Mouse (Mus musculus) kidney, postnatal 25 days (tissue): ENCODE results near the gene Ube2r2.

ENCODE experiments used
- DNase-seq, 2 experiments: peaks; one replicate each; pipeline ENCODE4 v3.0.0; 2021; ENCODE audit warnings: mixed read lengths in 2 of 2

Gene Ube2r2

DNA sequence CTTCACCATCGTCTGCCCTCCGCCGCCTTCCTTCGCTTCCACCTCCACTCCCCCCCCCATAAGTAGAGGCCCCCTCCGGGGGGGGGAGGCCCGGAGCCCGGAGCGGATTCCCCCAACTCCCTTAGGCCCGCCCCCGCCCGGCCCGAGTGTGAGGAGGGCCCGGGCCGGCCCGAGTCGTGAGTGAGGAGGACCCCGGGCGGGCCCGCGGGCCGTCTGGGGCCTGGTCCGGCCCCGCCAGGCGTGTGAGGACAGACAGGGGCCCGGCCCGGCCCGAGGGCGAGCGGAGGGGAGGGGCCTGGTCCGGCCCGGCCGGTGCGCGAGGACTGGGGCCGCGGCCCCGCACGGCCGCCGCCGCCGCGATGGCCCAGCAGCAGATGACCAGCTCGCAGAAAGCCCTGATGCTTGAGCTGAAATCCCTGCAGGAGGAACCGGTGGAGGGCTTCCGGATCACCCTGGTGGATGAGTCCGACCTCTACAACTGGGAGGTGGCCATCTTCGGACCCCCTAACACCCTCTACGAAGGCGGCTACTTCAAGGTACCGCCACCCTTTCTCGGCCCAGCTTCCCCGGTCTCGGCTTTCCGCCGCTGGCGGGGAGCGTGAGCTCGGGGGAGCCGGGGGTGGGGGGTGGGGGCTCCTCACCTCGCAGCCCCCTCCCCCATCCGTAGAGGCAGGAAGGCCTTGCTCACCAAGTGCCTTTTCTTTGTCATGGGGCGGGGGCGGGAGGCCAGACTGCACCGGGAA is at the start of gene Ube2r2:
Gene Ube2r2 (plus strand): TSS at position 33 of the 743 bp plus-strand sequence.
- peak; percentile 55 to 87 for DNase-seq

DNA sequence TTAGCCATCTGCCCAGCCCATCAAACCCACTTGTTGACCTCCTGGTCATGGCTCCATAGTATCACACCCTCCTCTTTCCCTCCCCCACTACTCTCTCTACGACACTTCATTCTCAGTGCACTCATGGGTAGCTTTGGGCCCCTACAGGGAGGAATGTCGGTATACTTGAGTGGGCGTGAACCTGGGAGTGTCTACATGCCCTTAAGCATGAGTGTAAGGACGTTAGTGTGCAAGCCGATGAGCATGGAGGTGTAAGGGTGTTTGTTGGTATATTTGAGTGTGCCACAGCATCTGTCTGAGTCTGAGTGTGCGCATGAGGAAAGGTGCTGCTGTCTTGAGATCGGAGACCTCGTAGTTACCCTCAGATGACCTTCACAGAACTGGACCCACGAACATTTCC is 48.6 kb upstream of the Ube2r2 start:
- DNase-seq, result no peak

DNA sequence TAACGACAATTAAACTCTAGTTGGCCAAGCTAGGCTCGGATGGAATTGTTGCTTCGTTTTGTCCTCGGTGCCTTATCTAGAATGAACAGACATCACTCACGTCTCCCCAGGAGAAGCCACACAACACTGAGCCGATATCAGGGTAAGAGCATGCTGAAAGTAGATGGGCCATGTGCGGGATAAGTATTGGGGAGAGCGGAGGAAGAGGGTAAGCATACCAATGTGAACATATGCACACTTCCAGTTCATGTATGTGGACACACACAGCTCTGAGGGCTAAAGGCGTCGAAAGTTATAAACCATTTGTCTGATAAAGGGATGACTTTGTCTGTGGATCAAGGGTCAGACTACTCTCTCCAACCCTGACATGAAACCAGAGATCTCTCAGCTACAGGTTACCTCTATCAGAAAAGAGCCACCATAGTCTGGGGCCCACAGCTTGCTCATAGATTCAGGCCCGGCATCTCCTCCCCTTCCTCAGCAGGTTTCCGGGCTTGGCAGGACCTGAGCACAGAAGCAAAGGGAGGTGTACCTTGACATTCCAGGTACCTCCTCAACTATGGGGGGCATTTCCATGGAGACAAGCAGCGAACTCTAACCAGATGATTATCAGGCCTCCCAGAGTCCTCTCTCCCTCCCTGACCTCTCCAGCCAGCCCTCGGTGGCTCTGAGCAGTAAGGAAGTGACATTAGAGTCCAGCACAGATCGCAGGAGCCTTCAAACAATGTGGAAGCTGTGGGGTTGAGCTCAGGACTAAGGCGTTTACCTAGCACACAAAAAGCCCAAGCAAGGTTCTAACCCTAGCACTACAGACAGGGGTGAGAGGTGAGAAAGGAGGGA is 47.9 kb upstream of the Ube2r2 start:
- no peak for DNase-seq

DNA sequence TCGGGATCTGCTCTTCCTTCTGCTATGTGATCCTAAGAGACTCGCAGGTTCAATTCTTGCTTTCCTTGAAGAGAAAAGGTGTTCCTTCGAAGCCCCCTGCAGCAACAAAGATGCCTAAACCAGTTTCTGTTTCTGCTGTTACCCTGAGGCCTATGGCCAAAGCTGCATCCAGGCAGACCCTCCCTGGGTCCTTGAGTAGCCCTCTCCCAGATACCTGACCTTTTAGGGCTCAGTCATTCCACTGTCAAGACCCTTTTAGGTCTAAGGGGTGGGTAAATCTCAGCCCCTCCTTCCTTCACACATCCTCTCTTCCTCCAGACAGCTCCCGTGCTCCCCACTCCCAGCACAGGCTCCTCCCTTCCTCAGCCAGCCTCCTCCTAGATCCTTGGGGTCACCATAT is 46.4 kb upstream of the Ube2r2 start:
- no peak for DNase-seq

DNA sequence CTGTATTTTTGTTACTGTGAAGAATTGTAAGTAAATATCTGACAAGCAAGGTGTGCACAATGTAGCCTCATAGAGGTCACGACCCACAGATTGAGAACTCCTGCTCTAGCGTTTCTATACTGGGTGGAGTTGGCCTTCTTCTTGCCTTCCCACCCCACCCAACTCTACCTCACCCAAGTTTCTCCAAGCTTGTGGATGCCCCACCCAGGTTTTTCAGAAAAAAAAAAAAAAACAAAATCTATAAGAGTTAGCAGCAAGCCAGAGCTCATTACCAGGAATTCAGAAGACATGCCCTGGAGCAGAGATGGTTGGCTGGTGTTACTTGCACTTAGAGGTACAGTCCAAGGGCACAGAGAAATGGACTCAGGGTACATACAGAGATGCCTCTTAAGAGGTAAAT is 45.8 kb upstream of the Ube2r2 start:
- no peak for DNase-seq

DNA sequence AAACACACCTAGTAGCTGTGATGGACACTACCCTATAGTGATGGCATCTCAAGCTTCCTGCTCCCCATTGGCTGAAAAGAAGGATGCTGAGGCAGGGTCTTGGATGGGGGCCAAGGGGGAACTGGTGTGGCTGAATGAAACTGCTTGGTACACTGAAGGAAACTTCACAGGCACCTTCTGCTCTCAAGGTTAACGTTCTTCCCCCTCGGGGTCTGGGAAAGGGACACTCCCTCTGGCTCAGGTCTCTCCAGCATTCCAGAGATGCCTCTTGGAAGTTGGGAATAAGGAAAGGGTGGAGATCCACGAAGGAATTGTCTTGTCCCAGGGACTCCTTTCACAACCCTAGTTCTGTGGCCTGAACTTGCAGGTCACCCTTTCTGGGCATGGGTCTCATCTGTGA is 44.2 kb upstream of the Ube2r2 start:
- DNase-seq, result no peak

DNA sequence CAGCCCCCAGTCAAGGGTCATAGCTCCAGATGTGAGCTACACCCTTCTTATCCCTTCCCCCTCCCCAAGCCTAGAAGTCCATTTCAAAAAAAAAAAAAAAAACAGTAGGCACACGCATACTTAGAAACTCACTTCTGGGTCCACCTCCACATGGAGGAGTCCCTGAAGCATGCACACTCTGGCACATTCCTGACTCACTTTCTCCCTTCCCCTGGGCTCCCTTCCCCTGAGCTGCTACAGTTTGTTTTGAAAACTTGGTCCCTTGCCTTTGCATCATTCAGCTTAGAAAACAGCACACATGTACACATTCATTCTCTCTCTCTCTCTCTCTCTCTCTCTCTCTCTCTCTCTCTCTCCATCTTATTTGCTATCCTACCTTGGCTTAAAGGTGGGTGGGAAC is 42.6 kb upstream of the Ube2r2 start:
- no peak for DNase-seq

DNA sequence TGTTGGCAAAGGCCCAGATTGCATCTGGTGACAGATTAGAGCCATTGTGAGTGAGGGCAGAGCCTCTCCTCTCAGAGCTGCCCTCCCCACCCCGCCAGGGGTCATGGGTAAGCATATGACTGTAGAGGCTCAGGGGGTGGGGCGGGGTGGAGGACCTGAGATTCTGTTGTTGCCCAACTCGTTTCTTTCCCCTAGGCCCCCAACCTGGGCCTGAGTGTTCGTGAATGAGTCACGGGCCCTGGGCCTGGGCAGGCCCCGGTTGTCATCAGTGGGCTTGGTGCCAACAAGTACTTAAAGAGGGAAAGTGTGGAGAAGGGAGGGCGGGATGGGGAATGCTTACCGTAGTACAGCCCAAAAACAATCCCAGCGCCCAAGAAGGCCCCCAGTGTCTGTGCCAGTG is 41.2 kb upstream of the Ube2r2 start:
- DNase-seq, result no peak

DNA sequence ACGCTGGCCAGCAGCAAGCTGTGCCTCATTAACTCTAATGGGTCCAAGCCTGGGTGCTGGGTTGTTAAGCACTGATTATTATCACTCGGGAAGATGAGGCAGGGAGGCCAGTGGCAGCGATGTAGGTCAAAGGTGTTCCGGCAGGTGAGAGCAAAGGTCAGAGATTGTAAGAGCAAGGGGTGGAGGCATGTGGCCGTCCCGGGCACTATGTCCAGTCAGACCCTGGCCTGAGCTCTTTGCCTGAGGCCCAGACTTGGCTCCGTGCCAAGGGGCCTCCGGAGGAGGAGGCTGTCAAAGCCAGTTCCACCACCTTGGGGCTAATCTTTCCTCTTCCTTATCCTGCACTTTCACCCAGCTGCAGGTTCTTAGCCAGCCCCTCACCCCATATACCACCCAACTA is 39.4 kb upstream of the Ube2r2 start:
- peak; percentile 58 to 85 for DNase-seq

DNA sequence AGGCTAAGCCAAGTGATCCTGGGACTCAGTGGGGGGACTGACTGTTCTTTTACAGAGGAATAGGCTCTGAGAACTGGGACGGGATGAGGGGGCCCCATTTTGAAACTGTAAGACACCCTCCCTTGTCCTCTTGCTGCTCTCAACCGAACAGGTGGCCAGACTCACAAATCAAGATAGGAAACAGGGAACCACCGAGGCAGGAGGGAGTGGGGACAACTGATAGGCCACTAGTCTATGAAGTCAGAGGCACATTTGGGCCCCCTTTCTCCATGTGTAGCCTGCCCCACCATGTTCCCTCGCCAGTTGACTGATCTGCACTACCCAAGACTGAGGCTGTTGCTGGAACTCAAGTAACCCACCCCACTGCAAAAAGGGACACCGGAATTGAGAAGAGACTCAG is 38.7 kb upstream of the Ube2r2 start:
- no peak for DNase-seq

DNA sequence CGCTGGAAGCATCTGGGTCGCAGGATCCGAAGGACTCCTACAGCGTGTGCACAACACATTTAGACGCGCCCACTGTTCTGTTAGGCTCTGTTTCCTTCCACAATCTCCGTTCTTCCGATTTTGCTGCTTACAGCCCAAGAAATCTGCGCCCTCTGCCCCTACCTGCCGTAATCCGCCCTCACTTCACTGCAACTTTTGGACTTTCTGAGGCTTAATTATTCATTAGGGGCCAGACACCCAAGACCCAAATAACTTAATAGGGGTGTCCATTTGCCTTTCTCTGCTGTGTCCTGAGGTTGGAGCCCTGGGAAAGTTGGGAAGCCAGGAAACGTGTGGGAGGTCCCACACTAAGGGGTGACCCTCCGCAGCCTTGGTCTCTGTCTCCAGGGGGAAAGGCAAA is 38.2 kb upstream of the Ube2r2 start:
- DNase-seq, result peak in 1 of 2 experiments; percentile 31

DNA sequence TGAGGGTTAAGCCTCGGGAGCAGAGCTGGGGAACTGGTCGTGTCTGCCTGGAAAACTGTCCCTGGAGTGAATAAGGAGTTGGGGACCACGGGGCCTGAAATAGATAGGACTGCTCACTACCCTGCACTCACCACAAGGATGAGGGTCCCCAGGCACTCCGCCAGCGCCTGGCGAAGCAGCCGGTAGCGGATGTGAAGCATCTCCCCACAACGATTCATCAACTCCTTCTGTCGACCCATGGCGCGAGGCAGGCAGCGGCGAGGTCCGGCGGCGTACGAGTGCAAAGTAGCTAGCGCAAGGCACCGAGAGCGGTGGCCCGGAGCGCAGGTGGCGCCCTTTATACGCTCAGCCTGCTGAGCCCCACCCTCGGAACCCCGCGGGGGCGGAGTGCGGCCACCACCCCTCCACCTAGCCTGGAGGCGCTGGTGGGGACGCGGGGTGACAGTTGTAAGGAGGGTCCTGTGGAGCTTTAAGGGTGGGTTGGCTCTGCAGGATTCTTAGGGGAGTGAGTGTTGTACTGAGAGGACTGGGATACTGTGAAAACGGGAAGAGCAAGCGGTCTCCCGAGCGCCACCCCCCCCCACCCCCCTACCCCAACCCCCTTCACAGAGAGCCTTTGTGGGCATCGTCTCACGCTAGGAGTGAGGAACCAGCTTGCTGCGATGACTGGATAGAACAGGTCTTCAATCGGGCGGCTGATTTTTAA is 37.5 kb upstream of the Ube2r2 start, which contains the start of gene Aqp3:
Gene Aqp3 (minus strand): TSS at position 313 of the 706 bp plus-strand sequence.
- peak; percentile 75 to 86 for DNase-seq

DNA sequence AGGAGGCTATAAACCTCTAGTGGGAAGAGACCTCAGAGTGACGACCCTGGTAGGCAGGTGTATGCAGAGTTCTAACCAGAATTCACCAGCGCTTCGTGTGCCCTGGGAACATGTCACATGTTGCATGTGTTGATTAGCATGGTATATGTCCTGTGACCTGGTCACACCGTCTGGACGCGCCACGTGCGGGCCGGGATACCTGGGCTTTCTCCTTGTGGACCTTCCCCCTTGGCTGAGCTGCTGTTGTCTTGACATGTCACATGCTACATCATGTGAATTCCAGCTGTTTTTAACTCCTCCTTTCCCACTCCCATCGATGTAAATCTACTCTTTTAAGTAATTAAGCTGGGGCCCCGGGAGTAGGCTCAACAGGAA is 37.0 kb upstream of the Ube2r2 start:
- peak; percentile 24 to 61 for DNase-seq

DNA sequence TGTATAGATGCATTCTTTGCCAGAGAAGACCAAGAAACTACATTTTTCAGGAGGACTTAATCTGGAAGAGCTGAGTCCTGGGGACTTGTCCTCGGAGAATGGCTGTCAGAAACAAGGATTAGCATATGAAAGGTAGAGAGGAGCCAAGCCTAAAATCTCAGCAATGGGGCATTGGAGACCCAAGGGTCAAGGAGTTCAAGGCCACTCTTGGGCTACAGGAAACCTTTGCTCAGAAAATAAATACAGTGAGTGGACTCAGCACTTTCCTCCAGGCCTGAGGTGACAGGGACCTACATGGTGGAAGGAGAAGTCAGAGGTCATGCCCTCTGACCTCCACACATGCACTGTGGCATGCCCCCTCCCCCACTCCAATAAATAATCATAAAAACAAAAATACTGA is 34.6 kb upstream of the Ube2r2 start:
- DNase-seq, result no peak

DNA sequence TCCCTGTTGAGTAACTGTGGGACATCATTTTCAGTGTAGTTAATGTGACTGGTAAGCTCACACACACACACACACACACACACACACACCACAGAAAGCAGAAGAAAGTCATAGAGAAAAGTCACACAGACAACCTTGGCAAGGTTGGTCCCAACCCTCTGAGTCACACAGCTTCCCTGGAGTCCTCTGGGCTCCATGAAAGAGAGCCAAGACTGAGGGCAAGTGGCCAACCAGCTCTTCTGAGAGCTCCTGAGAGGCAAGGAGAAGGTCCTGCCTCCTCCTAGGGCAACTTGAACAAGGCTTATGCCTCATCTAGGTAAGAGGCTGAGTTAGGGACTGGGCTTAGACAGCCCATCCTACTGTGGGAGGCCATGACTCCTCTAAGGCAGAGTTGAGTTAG is 32.6 kb upstream of the Ube2r2 start:
- DNase-seq, result no peak

DNA sequence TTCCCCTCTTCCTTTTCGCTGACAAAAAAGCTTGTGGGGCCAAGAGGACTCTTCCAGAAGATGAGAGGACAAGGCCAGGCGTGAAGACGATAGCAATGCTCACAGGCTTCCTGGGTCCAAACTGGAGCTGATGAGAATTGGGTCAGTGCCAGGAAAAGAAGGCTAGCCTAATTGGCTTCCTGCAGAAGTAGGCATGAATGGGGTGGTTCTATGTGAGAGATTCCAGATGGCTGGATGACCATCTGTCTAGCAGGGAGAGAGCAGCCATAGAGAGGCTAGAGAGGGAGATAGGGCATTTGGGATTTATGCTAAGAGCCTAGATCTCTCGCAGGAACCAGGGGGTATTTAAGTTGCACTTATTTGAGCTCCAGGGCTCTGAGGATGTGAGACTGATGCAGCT is 28.1 kb upstream of the Ube2r2 start:
- DNase-seq, result no peak

DNA sequence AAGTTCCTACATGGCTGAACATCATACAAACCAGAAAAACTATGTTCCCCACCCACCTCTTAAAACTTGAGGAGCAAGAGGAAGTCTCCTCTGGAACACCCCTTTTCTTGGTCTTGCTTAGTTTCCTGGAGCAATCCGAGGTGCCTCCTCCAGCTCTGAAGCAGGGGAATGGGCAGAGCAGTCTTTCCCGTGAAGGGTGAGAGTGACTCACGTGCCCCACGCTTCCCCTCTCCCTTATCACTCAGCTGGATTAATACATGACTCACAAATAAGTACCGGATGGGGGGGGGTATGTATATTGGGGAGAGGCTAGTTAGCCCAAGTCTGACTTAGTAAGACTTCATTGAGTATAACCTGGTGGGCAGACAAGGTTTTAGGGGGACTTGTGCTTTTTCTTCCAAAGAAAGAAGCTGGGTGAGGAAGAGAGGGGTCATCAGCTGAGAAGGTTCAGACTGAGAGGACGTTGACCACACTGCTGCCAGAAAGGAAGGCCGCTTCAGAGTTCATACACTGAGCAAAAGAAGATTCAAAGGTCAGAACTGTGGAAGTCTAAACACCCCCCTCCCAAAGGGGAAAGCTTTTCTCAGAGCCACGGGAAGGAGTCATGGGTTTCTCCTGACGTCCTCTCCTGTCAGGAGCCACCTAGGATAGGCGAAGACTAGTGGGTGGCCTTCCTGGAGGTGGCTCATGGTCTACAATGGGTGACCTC is 26.7 kb upstream of the Ube2r2 start:
- DNase-seq, result no peak

DNA sequence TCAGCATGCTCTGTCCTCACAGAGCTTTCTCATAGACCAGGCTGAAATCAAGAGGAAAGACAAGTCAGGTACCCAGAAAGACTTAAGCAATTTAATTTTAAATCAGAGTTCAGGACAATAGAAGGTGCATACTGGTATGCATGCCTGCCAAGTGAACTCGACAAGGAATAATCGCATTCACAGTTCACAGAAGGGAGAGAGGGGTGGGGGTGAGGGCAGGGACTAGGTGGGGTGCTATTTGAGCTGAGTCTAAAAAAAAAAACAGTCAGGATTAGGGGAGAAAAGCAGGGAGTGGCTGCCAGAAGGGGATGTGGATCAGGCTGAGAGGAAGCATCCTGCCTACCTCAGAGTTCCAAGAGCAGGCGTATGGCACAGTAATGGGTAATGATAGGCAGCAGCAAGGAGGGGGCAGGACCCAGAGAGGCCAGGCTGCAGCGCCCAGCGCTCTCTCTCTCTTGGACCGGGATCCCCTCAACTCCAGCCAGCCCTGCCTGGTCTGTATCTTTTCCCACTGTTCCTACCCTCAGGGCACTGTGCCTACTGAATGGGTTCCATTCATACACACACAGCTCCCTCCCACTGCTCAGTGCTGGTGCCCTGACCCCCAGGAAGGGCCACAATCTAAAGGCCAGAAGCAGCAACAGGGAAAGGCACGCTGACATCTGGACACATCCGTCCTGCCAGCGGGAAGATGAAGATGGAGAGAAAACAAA is 21.0 kb upstream of the Ube2r2 start:
- no peak for DNase-seq

DNA sequence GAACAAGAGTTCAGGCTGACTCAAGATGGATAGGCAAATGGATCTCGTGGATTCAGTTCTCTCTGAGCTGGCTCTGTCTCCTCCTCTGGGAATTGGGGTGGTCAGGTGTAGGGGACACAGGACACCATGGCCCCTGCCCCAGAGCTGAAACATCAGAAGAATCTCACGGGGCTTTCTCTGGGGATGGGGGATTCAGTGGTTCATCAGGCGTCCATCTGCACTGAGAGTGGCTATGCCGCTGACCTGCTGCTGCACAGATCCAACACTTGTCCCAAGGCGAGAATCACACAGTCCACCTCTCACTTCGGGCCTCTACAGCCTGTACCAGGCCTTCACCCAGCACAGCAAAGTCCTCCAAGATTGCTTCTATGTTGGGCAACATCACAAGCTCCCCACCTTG is 20.5 kb upstream of the Ube2r2 start:
- no peak for DNase-seq

DNA sequence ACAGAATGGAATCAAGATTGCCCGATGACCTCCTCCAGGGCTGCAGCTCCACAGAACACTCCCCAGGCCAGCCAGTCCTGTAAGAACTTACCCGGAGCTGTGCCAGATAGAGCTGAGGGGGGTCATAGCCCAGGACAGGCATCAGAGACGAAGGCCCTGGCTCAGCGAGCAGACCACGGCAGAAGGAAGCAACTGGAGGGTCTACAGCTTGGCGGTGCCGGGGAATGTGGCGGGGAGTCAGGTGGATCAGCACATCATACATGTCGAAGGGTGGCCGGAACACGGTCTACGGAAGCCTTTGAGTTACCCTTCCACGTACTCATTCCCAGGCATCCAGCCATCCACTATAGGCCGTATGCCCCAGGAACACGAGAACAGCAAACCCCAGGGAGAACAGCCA is 19.8 kb upstream of the Ube2r2 start:
- no peak for DNase-seq

DNA sequence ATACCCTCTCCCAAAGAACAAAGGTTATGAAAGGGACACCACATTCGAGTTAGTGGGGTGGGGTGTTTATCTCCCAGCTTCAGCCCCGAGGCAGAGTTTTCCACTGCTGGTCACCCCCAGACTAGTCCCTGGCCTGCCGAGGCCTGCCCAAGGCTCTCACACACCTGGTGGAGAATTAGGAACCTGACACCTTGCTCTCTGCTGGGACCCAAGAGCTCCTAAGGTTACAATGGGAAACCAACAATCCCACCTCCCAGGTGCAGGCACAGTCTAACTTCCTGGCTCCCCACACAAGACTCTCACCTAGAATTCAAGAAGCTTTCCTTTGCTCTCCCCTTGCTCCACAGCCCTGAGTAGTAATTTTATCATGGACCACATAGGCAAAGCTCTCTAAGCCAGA is 18.7 kb upstream of the Ube2r2 start:
- no peak for DNase-seq

DNA sequence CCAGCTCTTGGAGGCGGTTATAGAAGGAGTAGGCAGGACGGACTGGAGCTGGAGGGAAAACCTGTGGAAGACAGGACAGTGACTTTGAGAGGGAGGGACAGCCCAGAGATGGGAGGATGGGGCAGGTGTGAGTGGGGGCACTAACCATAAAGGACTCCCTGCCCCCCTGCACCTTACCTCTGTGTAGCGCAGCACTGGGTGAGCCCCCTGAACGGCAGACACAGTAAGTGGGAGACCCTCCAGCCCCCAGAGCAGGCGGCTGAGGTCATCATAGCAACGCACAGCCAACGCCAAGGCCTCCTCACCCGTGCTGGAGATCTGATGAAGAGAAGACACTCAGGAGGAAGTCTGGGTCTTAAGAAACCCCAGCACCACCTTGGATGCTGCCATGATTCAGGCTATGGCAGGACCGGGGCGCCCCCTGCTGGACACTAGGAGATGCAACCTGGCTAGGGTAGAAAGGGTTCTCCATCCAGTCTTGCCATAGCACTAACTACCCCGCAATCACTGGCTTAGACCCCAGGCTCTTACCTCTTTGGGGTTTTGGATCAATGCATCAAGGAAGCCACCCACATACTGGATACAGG is 16.7 kb upstream of the Ube2r2 start:
- DNase-seq, result peak; percentile 76 to 84
